Mouse (Mus musculus): ENCODE results near the gene Clec16a. TPM values are rescaled to one million over a fixed set of nuclear protein-coding genes. Genes with fewer than 3 reads are reported as not detected.

Clec16a gene
- polyA plus RNA-seq (2014; fragmentation: Nextera tagmentation; extraction: Ambion mirVana): 32.1 and 37.3 TPM in 2 replicates

GRCm38 (mm10) chr16:10544995-10545622 is at the start of gene Clec16a:
TSS of gene Clec16a (plus strand) at chr16:10545339.
- Histone ChIP-seq H3K4me1 (ENCODE audit: control insufficient read depth, insufficient read depth, low read length) (no peaks in the 10 kb centered on the region; the same call in 1 of the 2 replicates), H3K9me3 (replicated peaks; ENCODE audit: control insufficient read depth, low read length) (no peaks in the 10 kb centered on the region), H3K4me2 (ENCODE audit: low read depth, low read length) (peak within 1 kb of the TSS; percentile 79), H3K36me3 (replicated peaks; ENCODE audit: control insufficient read depth, insufficient read depth, low read depth, low read length) (no peaks in the 10 kb centered on the region), H3K4me3 (ENCODE audit: low read depth, low read length) (peak within 1 kb of the TSS; percentile 89), H3K9ac (replicated peaks; ENCODE audit: low read length) (peak within 1 kb of the TSS; percentile 71), H3K27me3 (ENCODE audit: control insufficient read depth, insufficient read depth, low read length) (no peaks in the 10 kb centered on the region), H3K27ac (replicated peaks; ENCODE audit: low read depth, low read length) (no peak within 1 kb of the TSS)
- DNase-seq (ENCODE audit: low spot score) (peak; percentile 96), ATAC-seq (replicated peaks; ENCODE audit: insufficient number of reproducible peaks, low FRiP score, low TSS enrichment, low read depth) (peak; percentile 85)
- WGBS: under 1% methylated on average over 58 of the region's 58 CpGs

DNA sequence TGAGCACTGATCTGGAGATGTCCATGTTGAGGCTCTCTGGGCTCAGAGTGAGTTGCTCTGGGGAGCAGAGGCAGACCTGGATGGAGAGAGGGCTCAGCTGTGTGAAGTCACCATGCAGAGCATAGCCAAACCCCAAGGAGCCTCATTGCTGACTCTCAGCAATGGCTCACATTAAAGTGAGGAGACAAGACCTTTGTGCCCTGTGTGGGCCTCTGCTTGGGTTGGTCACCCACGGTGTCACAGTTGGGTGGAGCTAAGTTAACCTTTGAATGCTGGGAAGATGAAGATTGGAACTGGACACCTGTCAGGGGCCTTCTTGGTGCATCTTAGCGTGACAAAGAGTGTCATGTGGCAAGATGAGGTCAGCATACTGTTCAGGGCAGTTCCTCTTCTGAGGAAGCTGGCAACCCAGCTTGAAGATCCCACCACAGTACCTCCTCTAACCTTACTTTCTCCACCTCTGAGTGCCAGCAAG is 49.3 kb upstream of the Clec16a start:
- no peak overlapping the region for H3K9ac ChIP-seq (replicated peaks; ENCODE audit: low read length)
- no peaks in the 10 kb centered on the region for H3K9me3 ChIP-seq (replicated peaks; ENCODE audit: control insufficient read depth, low read length)
- WGBS: 65% methylated on average over 2 of the region's 2 CpGs
- ATAC-seq (replicated peaks; ENCODE audit: insufficient number of reproducible peaks, low FRiP score, low TSS enrichment, low read depth): no peak
- H3K4me2 ChIP-seq (ENCODE audit: low read depth, low read length): no peak overlapping the region
- no peak for DNase-seq (ENCODE audit: low spot score)
- H3K27me3 ChIP-seq (ENCODE audit: control insufficient read depth, insufficient read depth, low read length): no peaks in the 10 kb centered on the region
- H3K4me1 ChIP-seq (ENCODE audit: control insufficient read depth, insufficient read depth, low read length): no peaks in the 10 kb centered on the region
- H3K4me3 ChIP-seq (ENCODE audit: low read depth, low read length): no peak overlapping the region
- H3K36me3 ChIP-seq (replicated peaks; ENCODE audit: control insufficient read depth, insufficient read depth, low read depth, low read length): no peaks in the 10 kb centered on the region
- no peak overlapping the region for H3K27ac ChIP-seq (replicated peaks; ENCODE audit: low read depth, low read length)

GRCm38 (mm10) chr16:10498096-10498602 is 47.0 kb upstream of the Clec16a start:
- WGBS: 76% methylated on average over 5 of the region's 5 CpGs
- H3K27me3 ChIP-seq (ENCODE audit: control insufficient read depth, insufficient read depth, low read length): no peaks in the 10 kb centered on the region
- no peaks in the 10 kb centered on the region for H3K36me3 ChIP-seq (replicated peaks; ENCODE audit: control insufficient read depth, insufficient read depth, low read depth, low read length)
- H3K4me2 ChIP-seq (ENCODE audit: low read depth, low read length): no peak overlapping the region
- no peaks in the 10 kb centered on the region for H3K4me1 ChIP-seq (ENCODE audit: control insufficient read depth, insufficient read depth, low read length)
- DNase-seq (ENCODE audit: low spot score) (no peak), ATAC-seq (replicated peaks; ENCODE audit: insufficient number of reproducible peaks, low FRiP score, low TSS enrichment, low read depth) (no peak)
- H3K9ac ChIP-seq (replicated peaks; ENCODE audit: low read length): no peak overlapping the region
- H3K27ac ChIP-seq (replicated peaks; ENCODE audit: low read depth, low read length): no peak overlapping the region
- no peaks in the 10 kb centered on the region for H3K9me3 ChIP-seq (replicated peaks; ENCODE audit: control insufficient read depth, low read length)
- H3K4me3 ChIP-seq (ENCODE audit: low read depth, low read length): no peak overlapping the region

DNA sequence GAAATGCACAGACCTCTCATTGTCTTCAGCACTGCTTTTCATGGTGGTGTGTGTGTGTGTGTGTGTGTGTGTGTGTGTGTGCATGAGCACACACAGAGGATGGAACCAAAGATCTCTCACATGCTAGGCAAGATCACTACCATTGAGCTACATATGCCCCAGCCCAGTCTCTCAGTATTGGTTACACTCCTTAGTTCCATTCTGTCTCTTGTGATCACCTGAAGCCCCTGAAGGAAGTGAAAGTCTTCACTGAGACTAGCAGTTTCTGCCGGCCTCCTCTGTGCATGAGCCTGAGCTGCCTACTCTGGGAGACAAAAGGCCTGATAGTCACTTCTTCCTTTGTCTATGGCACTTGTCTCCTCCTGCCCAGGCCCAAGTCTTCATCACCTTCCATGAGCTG is 46.0 kb upstream of the Clec16a start:
- no peaks in the 10 kb centered on the region for H3K27me3 ChIP-seq (ENCODE audit: control insufficient read depth, insufficient read depth, low read length)
- H3K27ac ChIP-seq (replicated peaks; ENCODE audit: low read depth, low read length): no peak overlapping the region
- no peaks in the 10 kb centered on the region for H3K4me1 ChIP-seq (ENCODE audit: control insufficient read depth, insufficient read depth, low read length)
- no peak for DNase-seq (ENCODE audit: low spot score)
- H3K4me3 ChIP-seq (ENCODE audit: low read depth, low read length): no peak overlapping the region
- no peaks in the 10 kb centered on the region for H3K9me3 ChIP-seq (replicated peaks; ENCODE audit: control insufficient read depth, low read length)
- no peaks in the 10 kb centered on the region for H3K36me3 ChIP-seq (replicated peaks; ENCODE audit: control insufficient read depth, insufficient read depth, low read depth, low read length)
- ATAC-seq (replicated peaks; ENCODE audit: insufficient number of reproducible peaks, low FRiP score, low TSS enrichment, low read depth): no peak
- H3K9ac ChIP-seq (replicated peaks; ENCODE audit: low read length): no peak overlapping the region
- H3K4me2 ChIP-seq (ENCODE audit: low read depth, low read length): no peak overlapping the region
- 42% methylated on average over 1 of the region's 1 CpGs for WGBS

GRCm38 (mm10) chr16:10501865-10502264 is 43.3 kb upstream of the Clec16a start:
- no peak overlapping the region for H3K27ac ChIP-seq (replicated peaks; ENCODE audit: low read depth, low read length)
- H3K4me1 ChIP-seq (ENCODE audit: control insufficient read depth, insufficient read depth, low read length): no peaks in the 10 kb centered on the region
- H3K36me3 ChIP-seq (replicated peaks; ENCODE audit: control insufficient read depth, insufficient read depth, low read depth, low read length): no peaks in the 10 kb centered on the region
- no peaks in the 10 kb centered on the region for H3K27me3 ChIP-seq (ENCODE audit: control insufficient read depth, insufficient read depth, low read length)
- no peak overlapping the region for H3K4me2 ChIP-seq (ENCODE audit: low read depth, low read length)
- H3K4me3 ChIP-seq (ENCODE audit: low read depth, low read length): no peak overlapping the region
- H3K9me3 ChIP-seq (replicated peaks; ENCODE audit: control insufficient read depth, low read length): no peaks in the 10 kb centered on the region
- no peak overlapping the region for H3K9ac ChIP-seq (replicated peaks; ENCODE audit: low read length)
- no peak for ATAC-seq (replicated peaks; ENCODE audit: insufficient number of reproducible peaks, low FRiP score, low TSS enrichment, low read depth)
- WGBS: 10% methylated on average over 8 of the region's 8 CpGs
- DNase-seq (ENCODE audit: low spot score): peak; percentile 88

DNA sequence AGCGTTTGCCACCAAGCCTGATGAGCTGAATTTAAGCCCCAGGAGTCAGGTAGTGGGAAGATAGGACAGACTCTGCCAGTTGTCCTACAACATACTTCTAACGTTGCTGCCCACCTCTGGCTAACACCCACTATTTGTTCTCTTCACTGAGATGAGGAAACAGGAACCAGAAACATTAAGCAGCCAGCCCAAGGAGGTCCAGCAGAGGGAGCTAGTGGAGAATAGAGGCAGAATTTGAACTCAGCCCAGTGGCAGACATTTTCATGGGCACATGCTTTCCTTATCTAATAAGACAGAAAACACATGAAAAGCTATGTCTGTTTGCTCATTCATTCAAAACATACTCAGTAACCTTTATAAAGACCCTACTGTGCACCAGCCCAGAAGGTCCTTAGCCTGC is 42.1 kb upstream of the Clec16a start:
- 84% methylated on average over 2 of the region's 2 CpGs for WGBS
- Histone ChIP-seq H3K4me3 (ENCODE audit: low read depth, low read length) (no peak overlapping the region), H3K4me1 (ENCODE audit: control insufficient read depth, insufficient read depth, low read length) (no peaks in the 10 kb centered on the region), H3K27me3 (ENCODE audit: control insufficient read depth, insufficient read depth, low read length) (no peaks in the 10 kb centered on the region), H3K27ac (replicated peaks; ENCODE audit: low read depth, low read length) (no peak overlapping the region), H3K36me3 (replicated peaks; ENCODE audit: control insufficient read depth, insufficient read depth, low read depth, low read length) (no peaks in the 10 kb centered on the region), H3K9ac (replicated peaks; ENCODE audit: low read length) (no peak overlapping the region), H3K9me3 (replicated peaks; ENCODE audit: control insufficient read depth, low read length) (no peaks in the 10 kb centered on the region), H3K4me2 (ENCODE audit: low read depth, low read length) (no peak overlapping the region)
- DNase-seq (ENCODE audit: low spot score): no peak
- no peak for ATAC-seq (replicated peaks; ENCODE audit: insufficient number of reproducible peaks, low FRiP score, low TSS enrichment, low read depth)

DNA sequence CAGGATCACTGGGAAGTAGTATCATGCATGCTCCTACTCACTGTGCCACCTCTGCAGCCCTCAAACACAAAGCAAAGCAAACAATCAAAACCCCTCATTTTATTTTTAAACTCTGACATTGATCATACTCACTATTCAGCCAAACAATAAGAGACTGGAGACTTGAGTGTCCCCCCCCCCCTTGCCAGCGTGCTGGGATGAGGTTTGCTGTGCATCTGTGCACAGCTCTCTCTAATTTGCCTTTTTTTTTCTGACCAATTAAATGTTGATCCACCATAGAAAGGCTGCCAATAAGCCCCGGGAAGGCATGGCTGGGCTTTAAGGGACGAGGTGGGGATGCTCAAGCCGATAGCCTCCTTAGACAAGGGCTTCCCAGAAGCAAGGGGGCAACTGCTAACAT is 37.7 kb upstream of the Clec16a start:
- no peak overlapping the region for H3K9ac ChIP-seq (replicated peaks; ENCODE audit: low read length)
- no peak overlapping the region for H3K4me3 ChIP-seq (ENCODE audit: low read depth, low read length)
- no peak for ATAC-seq (replicated peaks; ENCODE audit: insufficient number of reproducible peaks, low FRiP score, low TSS enrichment, low read depth)
- H3K4me2 ChIP-seq (ENCODE audit: low read depth, low read length): no peak overlapping the region
- no peak for DNase-seq (ENCODE audit: low spot score)
- no peaks in the 10 kb centered on the region for H3K36me3 ChIP-seq (replicated peaks; ENCODE audit: control insufficient read depth, insufficient read depth, low read depth, low read length)
- H3K27ac ChIP-seq (replicated peaks; ENCODE audit: low read depth, low read length): no peak overlapping the region
- H3K9me3 ChIP-seq (replicated peaks; ENCODE audit: control insufficient read depth, low read length): no peaks in the 10 kb centered on the region
- no peaks in the 10 kb centered on the region for H3K4me1 ChIP-seq (ENCODE audit: control insufficient read depth, insufficient read depth, low read length)
- H3K27me3 ChIP-seq (ENCODE audit: control insufficient read depth, insufficient read depth, low read length): no peaks in the 10 kb centered on the region
- WGBS: 62% methylated on average over 4 of the region's 4 CpGs

DNA sequence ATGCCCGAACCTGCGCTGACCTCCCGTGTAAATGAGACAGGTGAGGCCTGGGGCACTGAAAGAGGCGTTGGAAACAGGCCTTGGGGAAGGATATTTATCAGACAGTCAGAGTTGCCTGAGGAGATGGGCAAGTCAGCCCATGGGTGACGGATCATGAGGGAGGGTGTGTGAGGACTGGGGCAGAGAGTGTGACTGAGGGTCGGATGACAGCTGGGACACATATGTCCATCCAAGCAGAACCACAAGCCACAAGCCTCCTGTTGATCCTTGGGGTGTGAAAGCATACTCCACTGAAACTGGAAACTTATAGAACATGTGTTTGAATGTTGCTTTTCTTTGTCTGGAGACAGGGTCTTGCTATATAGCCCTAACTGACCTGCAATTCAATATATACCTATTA is 36.4 kb upstream of the Clec16a start:
- H3K36me3 ChIP-seq (replicated peaks; ENCODE audit: control insufficient read depth, insufficient read depth, low read depth, low read length): no peaks in the 10 kb centered on the region
- no peak for DNase-seq (ENCODE audit: low spot score)
- H3K27ac ChIP-seq (replicated peaks; ENCODE audit: low read depth, low read length): no peak overlapping the region
- H3K4me3 ChIP-seq (ENCODE audit: low read depth, low read length): no peak overlapping the region
- no peaks in the 10 kb centered on the region for H3K4me1 ChIP-seq (ENCODE audit: control insufficient read depth, insufficient read depth, low read length)
- no peak overlapping the region for H3K4me2 ChIP-seq (ENCODE audit: low read depth, low read length)
- no peak for ATAC-seq (replicated peaks; ENCODE audit: insufficient number of reproducible peaks, low FRiP score, low TSS enrichment, low read depth)
- whole genome bisulfite sequencing: 73% methylated on average over 6 of the region's 6 CpGs
- H3K9ac ChIP-seq (replicated peaks; ENCODE audit: low read length): no peak overlapping the region
- no peaks in the 10 kb centered on the region for H3K27me3 ChIP-seq (ENCODE audit: control insufficient read depth, insufficient read depth, low read length)
- no peaks in the 10 kb centered on the region for H3K9me3 ChIP-seq (replicated peaks; ENCODE audit: control insufficient read depth, low read length)
